Mouse (Mus musculus): ENCODE measurements around the gene Vps52. TPM values are rescaled to one million over a fixed set of nuclear protein-coding genes. Genes with fewer than 3 reads are reported as not detected.

Gene Vps52
- polyA plus RNA-seq, 1 experiment from 2014 or later = 49.4 TPM

- Histone ChIP-seq H3K9ac (ENCODE audit: low read length) (peak within 1 kb of the TSS; percentile 85), H3K4me2 (ENCODE audit: low read depth, low read length) (peak within 1 kb of the TSS; percentile 76), H3K27ac (ENCODE audit: low read length) (no peak within 1 kb of the TSS), H3K36me3 (ENCODE audit: control insufficient read depth, insufficient read depth, low read length) (peaks cover 29% of the 10 kb centered on the region), H3K27me3 (ENCODE audit: control insufficient read depth, insufficient read depth, low read depth, low read length) (no peaks in the 10 kb centered on the region), H3K4me1 (replicated peaks; ENCODE audit: control insufficient read depth, insufficient read depth, low read length) (peaks cover 17% of the 10 kb centered on the region), H3K9me3 (ENCODE audit: control insufficient read depth, low read length) (no peaks in the 10 kb centered on the region), H3K4me3 (ENCODE audit: low read length) (peak within 1 kb of the TSS; percentile 89)
- ATAC-seq (ENCODE audit: low read depth) = peak; percentile 91
- under 1% methylated on average over 36 of the region's 36 CpGs for WGBS
Measured at GRCm38 (mm10) chr17:33940206-33940805, 15.3 kb upstream of the Vps52 start, which contains the start of the genes Pfdn6 and Wdr46. Pfdn6 (minus strand) TSS chr17:33940343. Wdr46 (plus strand) TSS chr17:33940660.

GRCm38 (mm10) chr17:33940981-33941380, 14.6 kb upstream of the Vps52 start:
- Histone ChIP-seq H3K4me3 (ENCODE audit: low read length) (peak overlapping the region; percentile 89), H3K27ac (ENCODE audit: low read length) (no peak overlapping the region), H3K36me3 (ENCODE audit: control insufficient read depth, insufficient read depth, low read length) (peaks cover 26% of the 10 kb centered on the region), H3K27me3 (ENCODE audit: control insufficient read depth, insufficient read depth, low read depth, low read length) (no peaks in the 10 kb centered on the region), H3K4me1 (replicated peaks; ENCODE audit: control insufficient read depth, insufficient read depth, low read length) (peaks cover 17% of the 10 kb centered on the region), H3K4me2 (ENCODE audit: low read depth, low read length) (peak overlapping the region; percentile 76), H3K9ac (ENCODE audit: low read length) (peak overlapping the region; percentile 85), H3K9me3 (ENCODE audit: control insufficient read depth, low read length) (no peaks in the 10 kb centered on the region)
- ATAC-seq (ENCODE audit: low read depth) = 0 out of 2 replicates have a peak, but pooled peaks have one; percentile 2
- WGBS = under 1% methylated on average over 26 of the region's 26 CpGs

- Histone ChIP-seq H3K4me1 (replicated peaks; ENCODE audit: control insufficient read depth, insufficient read depth, low read length) (peaks cover 17% of the 10 kb centered on the region), H3K27me3 (ENCODE audit: control insufficient read depth, insufficient read depth, low read depth, low read length) (no peaks in the 10 kb centered on the region), H3K4me3 (ENCODE audit: low read length) (peak overlapping the region; percentile 89), H3K36me3 (ENCODE audit: control insufficient read depth, insufficient read depth, low read length) (peaks cover 28% of the 10 kb centered on the region), H3K4me2 (ENCODE audit: low read depth, low read length) (peak overlapping the region; percentile 76), H3K27ac (ENCODE audit: low read length) (no peak overlapping the region), H3K9me3 (ENCODE audit: control insufficient read depth, low read length) (no peaks in the 10 kb centered on the region), H3K9ac (ENCODE audit: low read length) (peak overlapping the region; percentile 85)
- no peak for ATAC-seq (ENCODE audit: low read depth)
- WGBS = 43% methylated on average over 19 of the region's 19 CpGs
Measured at GRCm38 (mm10) chr17:33941381-33941780, 14.2 kb upstream of the Vps52 start.

- no peaks in the 10 kb centered on the region for H3K27me3 ChIP-seq (ENCODE audit: control insufficient read depth, insufficient read depth, low read depth, low read length)
- peaks cover 17% of the 10 kb centered on the region for H3K4me1 ChIP-seq (replicated peaks; ENCODE audit: control insufficient read depth, insufficient read depth, low read length)
- H3K27ac ChIP-seq (ENCODE audit: low read length) = no peak overlapping the region
- peaks cover 21% of the 10 kb centered on the region for H3K36me3 ChIP-seq (ENCODE audit: control insufficient read depth, insufficient read depth, low read length)
- no peak overlapping the region for H3K4me3 ChIP-seq (ENCODE audit: low read length)
- H3K4me2 ChIP-seq (ENCODE audit: low read depth, low read length) = no peak overlapping the region
- no peak overlapping the region for H3K9ac ChIP-seq (ENCODE audit: low read length)
- ATAC-seq (ENCODE audit: low read depth) = no peak
- no peaks in the 10 kb centered on the region for H3K9me3 ChIP-seq (ENCODE audit: control insufficient read depth, low read length)
- 91% methylated on average over 15 of the region's 15 CpGs for WGBS
Measured at GRCm38 (mm10) chr17:33943454-33943853, 12.2 kb upstream of the Vps52 start.

GRCm38 (mm10) chr17:33947430-33948089, 8.1 kb upstream of the Vps52 start:
- Histone ChIP-seq H3K9me3 (ENCODE audit: control insufficient read depth, low read length) (no peaks in the 10 kb centered on the region), H3K27me3 (ENCODE audit: control insufficient read depth, insufficient read depth, low read depth, low read length) (no peaks in the 10 kb centered on the region), H3K27ac (ENCODE audit: low read length) (no peak overlapping the region), H3K4me2 (ENCODE audit: low read depth, low read length) (no peak overlapping the region), H3K36me3 (ENCODE audit: control insufficient read depth, insufficient read depth, low read length) (peaks cover 25% of the 10 kb centered on the region), H3K4me3 (ENCODE audit: low read length) (no peak overlapping the region), H3K4me1 (replicated peaks; ENCODE audit: control insufficient read depth, insufficient read depth, low read length) (peaks cover 18% of the 10 kb centered on the region), H3K9ac (ENCODE audit: low read length) (no peak overlapping the region)
- no peak for ATAC-seq (ENCODE audit: low read depth)
- WGBS = 84% methylated on average over 10 of the region's 10 CpGs

GRCm38 (mm10) chr17:33948090-33948904, 7.3 kb upstream of the Vps52 start:
- Histone ChIP-seq H3K27ac (ENCODE audit: low read length) (no peak overlapping the region), H3K9ac (ENCODE audit: low read length) (no peak overlapping the region), H3K4me1 (replicated peaks; ENCODE audit: control insufficient read depth, insufficient read depth, low read length) (peaks cover 25% of the 10 kb centered on the region), H3K4me2 (ENCODE audit: low read depth, low read length) (no peak overlapping the region), H3K36me3 (ENCODE audit: control insufficient read depth, insufficient read depth, low read length) (peaks cover 28% of the 10 kb centered on the region), H3K27me3 (ENCODE audit: control insufficient read depth, insufficient read depth, low read depth, low read length) (no peaks in the 10 kb centered on the region), H3K9me3 (ENCODE audit: control insufficient read depth, low read length) (no peaks in the 10 kb centered on the region), H3K4me3 (ENCODE audit: low read length) (no peak overlapping the region)
- ATAC-seq (ENCODE audit: low read depth) = no peak
- WGBS = 81% methylated on average over 22 of the region's 22 CpGs

- 86% methylated on average over 19 of the region's 19 CpGs for WGBS
- peaks cover 32% of the 10 kb centered on the region for H3K4me1 ChIP-seq (replicated peaks; ENCODE audit: control insufficient read depth, insufficient read depth, low read length)
- H3K36me3 ChIP-seq (ENCODE audit: control insufficient read depth, insufficient read depth, low read length) = peaks cover 27% of the 10 kb centered on the region
- ATAC-seq (ENCODE audit: low read depth) = no peak
- no peak overlapping the region for H3K27ac ChIP-seq (ENCODE audit: low read length)
- H3K9me3 ChIP-seq (ENCODE audit: control insufficient read depth, low read length) = no peaks in the 10 kb centered on the region
- no peak overlapping the region for H3K4me3 ChIP-seq (ENCODE audit: low read length)
- no peak overlapping the region for H3K9ac ChIP-seq (ENCODE audit: low read length)
- no peak overlapping the region for H3K4me2 ChIP-seq (ENCODE audit: low read depth, low read length)
- no peaks in the 10 kb centered on the region for H3K27me3 ChIP-seq (ENCODE audit: control insufficient read depth, insufficient read depth, low read depth, low read length)
Measured at GRCm38 (mm10) chr17:33948905-33949537, 6.6 kb upstream of the Vps52 start.

GRCm38 (mm10) chr17:33950131-33950625, 5.4 kb upstream of the Vps52 start:
- 70% methylated on average over 10 of the region's 10 CpGs for WGBS
- H3K9me3 ChIP-seq (ENCODE audit: control insufficient read depth, low read length) = no peaks in the 10 kb centered on the region
- H3K4me1 ChIP-seq (replicated peaks; ENCODE audit: control insufficient read depth, insufficient read depth, low read length) = peaks cover 39% of the 10 kb centered on the region
- peak overlapping the region; percentile 68; the same call in 1 of the 2 replicates for H3K9ac ChIP-seq (ENCODE audit: low read length)
- no peak for ATAC-seq (ENCODE audit: low read depth)
- H3K4me3 ChIP-seq (ENCODE audit: low read length) = peak overlapping the region; percentile 50
- H3K36me3 ChIP-seq (ENCODE audit: control insufficient read depth, insufficient read depth, low read length) = peaks cover 24% of the 10 kb centered on the region
- no peak overlapping the region for H3K27ac ChIP-seq (ENCODE audit: low read length)
- peak overlapping the region; percentile 80 for H3K4me2 ChIP-seq (ENCODE audit: low read depth, low read length)
- no peaks in the 10 kb centered on the region for H3K27me3 ChIP-seq (ENCODE audit: control insufficient read depth, insufficient read depth, low read depth, low read length)

All from lung, embryonic 16.5 days (tissue).